Mouse (Mus musculus): ENCODE measurements around the gene Hist1h3d.

- TF ChIP-seq CTCF (conservative IDR thresholded peaks at IDR 0.05 in 1 of 2, IDR thresholded peaks at IDR 0.05 in 1 of 2; ENCODE audit: low read depth in 2 of 2, low read length in 2 of 2) (no peak), POLR2A (IDR thresholded peaks at IDR 0.05; ENCODE audit: low read depth, low read length) (no peak), SIN3A (IDR thresholded peaks at IDR 0.05; ENCODE audit: low read length) (no peak), MAX (IDR thresholded peaks at IDR 0.05; ENCODE audit: low read length) (no peak), RAD21 (IDR thresholded peaks at IDR 0.05; ENCODE audit: low read depth, low read length) (no peak), UBTF (IDR thresholded peaks at IDR 0.05; ENCODE audit: low read depth, low read length) (no peak)
These were observed 33.6 kb downstream of the Hist1h3d start for GRCm38 (mm10) chr13:23609209-23609608.

Measured in CH12.LX (cell line).